Mouse (Mus musculus) hindbrain, embryonic 13.5 days (tissue): ENCODE results near the gene Heyl. TPM values are rescaled to one million over a fixed set of nuclear protein-coding genes. Genes with fewer than 3 reads are reported as not detected.
"Not testable (repeated sequence)": the region's sequence is repeated elsewhere in the genome, so short reads cannot be mapped to it uniquely, and the experiment has no call there.

Experiments used
- ATAC-seq: fragments of 200-750 bp; cut with Nextera tagmentation; 2 replicates; pipeline ENCODE4 v1.8.0; 2017; ENCODE audit warnings: moderate TSS enrichment; ENCODE audit not compliant: low FRiP score
- H3K27ac ChIP-seq: fragments of 300-500 bp; sonication (generic); 2 replicates; pipeline ENCODE4 v1.5.1; 2015; ENCODE audit warnings: inconsistent platforms, mild to moderate bottlenecking, moderate library complexity
- H3K27me3 ChIP-seq: fragments of 300-500 bp; sonication (generic); 2 replicates; pipeline ENCODE4 v1.6.1; 2015; ENCODE audit warnings: mild to moderate bottlenecking, inconsistent platforms
- H3K36me3 ChIP-seq: fragments of 300-500 bp; sonication (generic); 2 replicates; pipeline ENCODE4 v1.6.1; 2015; ENCODE audit warnings: mild to moderate bottlenecking, inconsistent platforms
- H3K4me1 ChIP-seq: fragments of 300-500 bp; sonication (generic); replicated peaks from 2 replicates; pipeline ENCODE4 v1.6.1; 2015; ENCODE audit warnings: inconsistent platforms
- H3K4me2 ChIP-seq: fragments of 300-500 bp; sonication (generic); 2 replicates; pipeline ENCODE4 v1.6.1; 2015; ENCODE audit warnings: inconsistent platforms, mild to moderate bottlenecking, moderate library complexity
- H3K4me3 ChIP-seq: fragments of 300-500 bp; sonication (generic); 2 replicates; pipeline ENCODE4 v1.5.1; 2015; ENCODE audit warnings: mild to moderate bottlenecking, inconsistent platforms
- H3K9ac ChIP-seq: fragments of 300-500 bp; sonication (generic); 2 replicates; pipeline ENCODE4 v1.6.1; 2015; ENCODE audit warnings: mild to moderate bottlenecking, inconsistent platforms
- H3K9me3 ChIP-seq: fragments of 300-500 bp; sonication (generic); 2 replicates; pipeline ENCODE4 v1.6.1; 2016; ENCODE audit warnings: inconsistent platforms
- WGBS: fragments of 180-500 bp; shearing (Covaris S2); methylation state at CpG from one replicate; pipeline ENCODE4 v1.1.7; 2015; 5-methylcytosine and 5-hydroxymethylcytosine counted together
- polyA plus RNA-seq: library from polyadenylated mRNA; unstranded; fragments of >200 nt; fragmentation: Nextera tagmentation; extraction: Ambion mirVana; gene quantifications from 2 replicates; pipeline ENCODE4 v1.2.1, GENCODE M21; 2015

Heyl gene
- polyA plus RNA-seq, 1 experiment from 2014 or later: 8.0 TPM

GRCm38 (mm10) chr4:123261721-123262401 lies 28.5 kb downstream of the Heyl start, which contains the start of gene Pabpc4:
TSS of gene Pabpc4 (plus strand) at chr4:123262351.
- ATAC-seq: no peak
- no peak within 1 kb of the TSS for H3K9ac ChIP-seq
- no peak within 1 kb of the TSS for H3K27ac ChIP-seq
- H3K27me3 ChIP-seq: no peaks in the 10 kb centered on the region
- peaks cover 11% of the 10 kb centered on the region for H3K4me1 ChIP-seq
- H3K4me2 ChIP-seq: no peak within 1 kb of the TSS
- H3K36me3 ChIP-seq: no peaks in the 10 kb centered on the region
- H3K4me3 ChIP-seq: no peak within 1 kb of the TSS
- 74% methylated on average over 5 of the region's 5 CpGs for WGBS
- H3K9me3 ChIP-seq: no peaks in the 10 kb centered on the region

GRCm38 (mm10) chr4:123271063-123271462 lies 37.7 kb downstream of the Heyl start:
- no peak overlapping the region for H3K9ac ChIP-seq
- no peak overlapping the region for H3K27ac ChIP-seq
- 92% methylated on average over 3 of the region's 3 CpGs for WGBS
- H3K36me3 ChIP-seq: no peaks in the 10 kb centered on the region
- H3K4me2 ChIP-seq: no peak overlapping the region
- no peak overlapping the region for H3K4me3 ChIP-seq
- ATAC-seq: no peak
- no peaks in the 10 kb centered on the region for H3K9me3 ChIP-seq
- no peaks in the 10 kb centered on the region for H3K27me3 ChIP-seq
- no peaks in the 10 kb centered on the region for H3K4me1 ChIP-seq

GRCm38 (mm10) chr4:123280117-123280516 lies 46.8 kb downstream of the Heyl start:
- H3K9ac ChIP-seq: no peak overlapping the region
- no peaks in the 10 kb centered on the region for H3K27me3 ChIP-seq
- no peaks in the 10 kb centered on the region for H3K36me3 ChIP-seq
- no peaks in the 10 kb centered on the region for H3K9me3 ChIP-seq
- no peak overlapping the region for H3K4me3 ChIP-seq
- no peak overlapping the region for H3K4me2 ChIP-seq
- 85% methylated on average over 3 of the region's 3 CpGs for WGBS
- no peak overlapping the region for H3K27ac ChIP-seq
- H3K4me1 ChIP-seq: peaks cover 15% of the 10 kb centered on the region
- no peak for ATAC-seq

- Histone ChIP-seq H3K9ac (peak overlapping the region; percentile 78), H3K36me3 (peaks cover 10% of the 10 kb centered on the region), H3K4me2 (peak overlapping the region; percentile 89), H3K9me3 (no peaks in the 10 kb centered on the region), H3K4me3 (peak overlapping the region; percentile 62), H3K4me1 (peaks cover 30% of the 10 kb centered on the region), H3K27ac (peak overlapping the region; percentile 73), H3K27me3 (no peaks in the 10 kb centered on the region)
- ATAC-seq: peak; percentile 88
- WGBS: under 1% methylated on average over 25 of the region's 25 CpGs
Observed at GRCm38 (mm10) chr4:123282500-123282899, 49.1 kb downstream of the Heyl start.

- H3K27me3 ChIP-seq, H3K9me3 ChIP-seq: not testable (repeated sequence)
- Histone ChIP-seq H3K4me3 (peak overlapping the region; percentile 62), H3K9ac (peak overlapping the region; percentile 78), H3K36me3 (peaks cover 14% of the 10 kb centered on the region), H3K27ac (peak overlapping the region; percentile 48; the same call in 1 of the 2 replicates), H3K4me1 (peaks cover 33% of the 10 kb centered on the region), H3K4me2 (peak overlapping the region; percentile 89)
- peak; percentile 73 for ATAC-seq
- WGBS: under 1% methylated on average over 46 of the region's 55 CpGs
Observed at GRCm38 (mm10) chr4:123282915-123283674, 49.7 kb downstream of the Heyl start.

- WGBS: under 1% methylated on average over 15 of the region's 15 CpGs
- ATAC-seq: peak; percentile 25; the same call in 1 of the 2 replicates
- H3K9me3 ChIP-seq, H3K27me3 ChIP-seq: not testable (repeated sequence)
- H3K4me1 ChIP-seq: peaks cover 33% of the 10 kb centered on the region
- peaks cover 19% of the 10 kb centered on the region for H3K36me3 ChIP-seq
- H3K9ac ChIP-seq: peak overlapping the region; percentile 78
- peak overlapping the region; percentile 89 for H3K4me2 ChIP-seq
- H3K27ac ChIP-seq: peak overlapping the region; percentile 23; the same call in 1 of the 2 replicates
- peak overlapping the region; percentile 62 for H3K4me3 ChIP-seq
Observed at GRCm38 (mm10) chr4:123283675-123284064, 50.3 kb downstream of the Heyl start.

GRCm38 (mm10) chr4:123284731-123285624 lies 51.6 kb downstream of the Heyl start:
- H3K9me3 ChIP-seq: no peaks in the 10 kb centered on the region
- H3K27me3 ChIP-seq: no peaks in the 10 kb centered on the region
- peak overlapping the region; percentile 78 for H3K9ac ChIP-seq
- ATAC-seq: no peak
- no peak overlapping the region for H3K27ac ChIP-seq
- peak overlapping the region; percentile 62 for H3K4me3 ChIP-seq
- H3K4me1 ChIP-seq: peaks cover 33% of the 10 kb centered on the region
- H3K4me2 ChIP-seq: peak overlapping the region; percentile 89
- peaks cover 32% of the 10 kb centered on the region for H3K36me3 ChIP-seq
- 84% methylated on average over 6 of the region's 6 CpGs for WGBS

- Histone ChIP-seq H3K36me3 (peaks cover 48% of the 10 kb centered on the region), H3K4me3 (no peak overlapping the region)
- 94% methylated on average over 2 of the region's 2 CpGs for WGBS
Observed at GRCm38 (mm10) chr4:123286790-123287189, 53.4 kb downstream of the Heyl start.

GRCm38 (mm10) chr4:123289038-123289437 lies 55.7 kb downstream of the Heyl start:
- H3K4me2 ChIP-seq: no peak overlapping the region
- H3K4me1 ChIP-seq: peaks cover 29% of the 10 kb centered on the region
- 94% methylated on average over 12 of the region's 12 CpGs for WGBS
- no peak overlapping the region for H3K4me3 ChIP-seq
- no peak overlapping the region for H3K27ac ChIP-seq
- ATAC-seq: no peak
- no peaks in the 10 kb centered on the region for H3K27me3 ChIP-seq
- H3K9me3 ChIP-seq: no peaks in the 10 kb centered on the region
- H3K36me3 ChIP-seq: peaks cover 71% of the 10 kb centered on the region
- no peak overlapping the region for H3K9ac ChIP-seq

More at GRCm38 (mm10) chr4:123286790-123287189, 53.4 kb downstream of the Heyl start:
- Histone ChIP-seq H3K27ac (no peak overlapping the region), H3K27me3 (no peaks in the 10 kb centered on the region), H3K4me1 (peaks cover 33% of the 10 kb centered on the region), H3K4me2 (no peak overlapping the region), H3K9me3 (no peaks in the 10 kb centered on the region), H3K9ac (no peak overlapping the region)
- no peak for ATAC-seq

- no peak for ATAC-seq
- Histone ChIP-seq H3K4me3 (no peak overlapping the region), H3K27ac (no peak overlapping the region), H3K27me3 (no peaks in the 10 kb centered on the region), H3K36me3 (peaks cover 95% of the 10 kb centered on the region), H3K4me2 (no peak overlapping the region), H3K9me3 (no peaks in the 10 kb centered on the region), H3K4me1 (0 out of 2 replicates have a peak, but pooled peaks cover 4% of the 10 kb centered on the region), H3K9ac (no peak overlapping the region)
- 92% methylated on average over 3 of the region's 3 CpGs for WGBS
Observed at GRCm38 (mm10) chr4:123292390-123292789, 59.0 kb downstream of the Heyl start.

- Histone ChIP-seq H3K9me3 (no peaks in the 10 kb centered on the region), H3K4me2 (no peak overlapping the region), H3K36me3 (peaks cover 94% of the 10 kb centered on the region), H3K27me3 (no peaks in the 10 kb centered on the region), H3K9ac (no peak overlapping the region), H3K4me1 (no peaks in the 10 kb centered on the region), H3K27ac (no peak overlapping the region), H3K4me3 (no peak overlapping the region)
- ATAC-seq: no peak
- WGBS: 92% methylated on average over 7 of the region's 7 CpGs
Observed at GRCm38 (mm10) chr4:123292989-123293388, 59.6 kb downstream of the Heyl start.
